Mouse (Mus musculus): Measurements from ENCODE around the gene Kdm4a. TPM values are rescaled to one million over a fixed set of nuclear protein-coding genes. Genes with fewer than 3 reads are reported as not detected.

Gene Kdm4a
- polyA plus RNA-seq, 1 experiment from 2014 or later = 53.8 TPM

DNA sequence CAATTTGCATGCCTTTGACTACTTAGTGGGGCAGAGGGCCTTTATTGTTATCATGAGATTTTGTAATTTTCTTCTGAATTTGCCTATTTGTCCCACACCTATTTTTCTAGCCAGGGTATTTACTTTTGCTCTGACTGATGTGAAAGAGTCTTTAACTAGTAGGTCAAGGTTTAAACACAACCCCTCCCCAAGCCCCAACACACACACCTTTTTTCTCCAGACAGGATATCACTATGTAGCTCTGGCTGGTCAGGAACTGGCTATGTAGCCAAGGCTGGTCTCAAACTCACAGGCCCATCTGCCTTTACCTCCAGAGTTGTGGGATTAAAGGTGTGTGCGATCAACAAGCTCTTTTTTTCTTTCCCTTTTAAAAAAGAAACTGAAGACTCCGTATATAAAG, 19.2 kb upstream of the Kdm4a start:
- WGBS = 90% methylated on average over 2 of the region's 2 CpGs

DNA sequence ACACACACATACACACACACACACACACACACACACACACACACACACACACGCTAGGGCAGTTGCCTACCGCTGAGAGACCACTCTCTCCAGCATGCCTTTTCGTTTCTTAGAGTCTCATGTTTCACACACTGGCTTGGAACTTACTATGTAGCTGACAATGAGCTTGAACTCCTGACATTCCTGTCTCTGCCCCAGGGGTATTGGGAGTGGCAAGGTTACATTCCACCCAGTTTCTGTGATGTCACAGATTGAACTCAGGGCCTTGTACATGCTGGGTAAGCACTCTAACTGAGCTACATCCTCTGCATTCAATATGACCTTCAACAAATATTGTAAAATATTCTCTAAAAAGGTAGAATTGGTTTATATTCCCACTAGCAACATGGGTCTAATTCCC, 18.8 kb upstream of the Kdm4a start:
- Histone ChIP-seq H3K4me1 (no peaks in the 10 kb centered on the region), H3K9ac (no peak overlapping the region), H3K4me2 (no peak overlapping the region), H3K4me3 (no peak overlapping the region), H3K36me3 (replicated peaks) (no peaks in the 10 kb centered on the region), H3K27ac (no peak overlapping the region), H3K9me3 (no peaks in the 10 kb centered on the region), H3K27me3 (replicated peaks) (no peaks in the 10 kb centered on the region)
- WGBS = 79% methylated on average over 3 of the region's 3 CpGs
- ATAC-seq (replicated peaks) = no peak

More for the DNA sequence above, 19.2 kb upstream of the Kdm4a start:
- Histone ChIP-seq H3K4me1 (no peaks in the 10 kb centered on the region), H3K9ac (no peak overlapping the region), H3K27ac (no peak overlapping the region), H3K4me2 (no peak overlapping the region), H3K27me3 (replicated peaks) (no peaks in the 10 kb centered on the region), H3K36me3 (replicated peaks) (no peaks in the 10 kb centered on the region), H3K9me3 (no peaks in the 10 kb centered on the region), H3K4me3 (no peak overlapping the region)
- ATAC-seq (replicated peaks) = no peak

- no peak for ATAC-seq (replicated peaks)
These were observed 16.3 kb upstream of the Kdm4a start for GRCm38 (mm10) chr4:118196185-118196584.

DNA sequence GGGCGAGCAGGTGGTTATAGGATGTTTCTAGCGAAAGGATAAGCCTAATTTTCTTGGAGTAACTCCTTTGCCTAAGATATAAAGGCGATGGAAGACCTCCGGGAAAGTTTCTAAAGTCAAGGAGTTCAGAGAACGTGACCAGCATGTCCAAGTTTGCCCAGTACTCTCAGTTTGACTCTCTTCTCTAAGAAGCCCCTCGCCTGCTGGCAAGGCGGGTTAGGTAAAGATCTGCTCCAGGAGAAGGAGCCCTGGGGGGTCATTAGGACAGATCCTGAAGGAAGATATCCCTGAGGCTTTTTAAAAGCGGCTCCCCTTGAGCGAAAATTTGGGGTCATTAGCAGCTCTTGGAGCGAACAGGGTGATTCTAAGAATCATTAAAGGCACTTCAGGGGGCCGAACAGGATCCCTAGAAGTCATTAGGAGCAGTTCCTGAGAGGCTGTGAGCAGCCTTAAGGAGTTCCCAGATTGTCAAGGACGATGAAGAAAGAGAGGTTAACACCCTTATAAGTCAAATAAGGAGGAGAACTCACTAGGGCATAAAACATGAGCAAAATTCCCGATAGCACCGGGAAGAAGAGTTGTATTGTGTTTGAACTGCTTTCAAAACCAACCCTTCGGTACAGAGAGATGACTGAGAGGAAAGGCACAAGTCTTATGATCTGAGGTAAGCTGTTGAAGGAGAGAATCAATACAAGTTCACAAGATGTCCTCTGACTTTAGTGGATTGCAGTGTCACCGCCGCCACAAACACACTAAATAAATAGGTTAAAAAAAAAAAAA, 648 bp upstream of the Kdm4a start:
- peak overlapping the region; percentile 73 for H3K4me2 ChIP-seq
- H3K36me3 ChIP-seq (replicated peaks) = peaks cover 16% of the 10 kb centered on the region
- peak; percentile 5 for ATAC-seq (replicated peaks)
- peaks cover 16% of the 10 kb centered on the region for H3K4me1 ChIP-seq
- peak overlapping the region; percentile 46 for H3K9ac ChIP-seq
- H3K4me3 ChIP-seq = peak overlapping the region; percentile 78
- WGBS = 12% methylated on average over 17 of the region's 17 CpGs
- H3K9me3 ChIP-seq = no peaks in the 10 kb centered on the region
- no peaks in the 10 kb centered on the region for H3K27me3 ChIP-seq (replicated peaks)
- peak overlapping the region; percentile 99 for H3K27ac ChIP-seq

More at GRCm38 (mm10) chr4:118196185-118196584, 16.3 kb upstream of the Kdm4a start:
- no peaks in the 10 kb centered on the region for H3K27me3 ChIP-seq (replicated peaks)
- H3K4me1 ChIP-seq = no peaks in the 10 kb centered on the region
- H3K9ac ChIP-seq = no peak overlapping the region
- H3K36me3 ChIP-seq (replicated peaks) = no peaks in the 10 kb centered on the region
- H3K4me2 ChIP-seq = no peak overlapping the region
- H3K4me3 ChIP-seq = no peak overlapping the region
- no peak overlapping the region for H3K27ac ChIP-seq
- 93% methylated on average over 10 of the region's 10 CpGs for WGBS
- H3K9me3 ChIP-seq = no peaks in the 10 kb centered on the region

DNA sequence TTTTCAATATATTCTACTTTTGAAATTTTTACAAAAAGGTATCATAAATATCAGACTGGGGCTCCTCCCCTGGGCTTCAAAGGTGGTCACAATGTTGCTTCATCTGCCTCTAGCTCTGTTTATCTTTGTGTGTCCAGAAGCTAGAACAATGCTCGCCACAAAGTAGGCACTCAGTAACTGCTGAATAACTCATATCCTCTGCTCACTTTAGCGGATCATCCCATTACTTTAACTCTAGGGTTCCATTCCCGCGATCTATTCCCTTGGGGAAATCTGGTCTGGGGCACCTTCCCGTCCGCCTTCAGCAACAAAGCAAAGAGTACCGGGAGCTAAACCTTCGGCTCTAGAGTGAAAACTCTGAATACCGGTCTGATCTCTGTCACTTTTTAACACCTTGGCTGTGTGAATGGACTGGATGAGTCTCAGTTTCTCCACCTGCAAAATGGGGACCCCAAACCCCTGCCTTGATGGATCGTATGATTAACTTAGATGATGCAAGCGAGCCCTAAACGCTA, 834 bp downstream of the Kdm4a start:
- Histone ChIP-seq H3K36me3 (replicated peaks) (peaks cover 29% of the 10 kb centered on the region), H3K9ac (peak overlapping the region; percentile 78), H3K4me3 (peak overlapping the region; percentile 78), H3K4me2 (peak overlapping the region; percentile 73), H3K9me3 (no peaks in the 10 kb centered on the region), H3K27me3 (replicated peaks) (no peaks in the 10 kb centered on the region), H3K4me1 (peaks cover 16% of the 10 kb centered on the region), H3K27ac (peak overlapping the region; percentile 99)
- no peak for ATAC-seq (replicated peaks)
- WGBS = 1% methylated on average over 12 of the region's 12 CpGs

- H3K27me3 ChIP-seq (replicated peaks) = no peaks in the 10 kb centered on the region
- WGBS = 92% methylated on average over 12 of the region's 12 CpGs
- no peak overlapping the region for H3K27ac ChIP-seq
- no peaks in the 10 kb centered on the region for H3K9me3 ChIP-seq
- H3K4me1 ChIP-seq = no peaks in the 10 kb centered on the region
- H3K4me2 ChIP-seq = no peak overlapping the region
- no peak overlapping the region for H3K9ac ChIP-seq
- H3K4me3 ChIP-seq = no peak overlapping the region
- peaks cover 86% of the 10 kb centered on the region for H3K36me3 ChIP-seq (replicated peaks)
- no peak for ATAC-seq (replicated peaks)
These were observed 7.4 kb downstream of the Kdm4a start for GRCm38 (mm10) chr4:118172461-118172860.

DNA sequence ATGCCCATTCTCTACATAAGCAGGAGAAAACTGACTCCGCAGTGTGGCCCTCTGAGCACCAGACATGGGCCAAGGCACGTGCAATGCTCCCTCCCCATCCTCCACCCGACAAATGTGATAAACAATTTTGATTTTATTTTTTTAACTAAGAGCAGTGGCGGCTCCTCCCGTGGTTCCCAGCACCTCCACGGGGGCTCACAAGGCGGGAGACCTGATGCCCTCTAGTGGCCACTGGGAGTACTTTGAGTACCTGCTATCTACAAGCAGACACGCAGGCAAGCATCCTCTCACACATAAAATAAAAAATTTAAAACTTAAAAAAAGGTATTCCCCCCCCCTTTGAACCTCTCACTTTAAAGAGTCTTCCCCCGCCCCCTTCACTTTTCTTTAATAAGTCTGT, 8.8 kb downstream of the Kdm4a start:
- no peak overlapping the region for H3K4me2 ChIP-seq
- WGBS = 90% methylated on average over 9 of the region's 9 CpGs
- no peak for ATAC-seq (replicated peaks)

DNA sequence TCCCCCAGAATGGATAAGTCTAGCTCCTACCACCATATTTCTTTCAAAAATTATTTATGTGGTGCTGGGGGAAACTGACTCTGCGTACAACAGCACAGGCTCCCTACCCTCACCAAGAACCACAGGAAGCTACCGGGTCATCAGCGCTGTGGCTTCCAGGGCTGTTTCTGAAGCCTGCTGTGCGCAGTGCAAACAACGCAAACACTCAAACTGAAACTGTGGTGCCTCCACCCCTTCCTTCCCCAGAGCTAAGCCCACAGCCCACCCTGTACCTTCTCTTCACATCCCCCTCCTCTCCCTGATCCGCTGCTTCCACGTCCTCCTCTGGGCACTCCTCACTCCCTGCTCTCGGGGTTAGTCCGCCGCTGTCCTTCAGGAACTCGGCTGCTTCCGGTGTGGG, 17.7 kb downstream of the Kdm4a start:
- H3K27me3 ChIP-seq (replicated peaks) = no peaks in the 10 kb centered on the region
- no peak overlapping the region for H3K27ac ChIP-seq
- ATAC-seq (replicated peaks) = no peak
- peaks cover 83% of the 10 kb centered on the region for H3K36me3 ChIP-seq (replicated peaks)
- no peak overlapping the region for H3K4me3 ChIP-seq
- H3K4me2 ChIP-seq = no peak overlapping the region
- H3K9ac ChIP-seq = no peak overlapping the region
- WGBS = 92% methylated on average over 12 of the region's 12 CpGs
- H3K4me1 ChIP-seq = no peaks in the 10 kb centered on the region
- no peaks in the 10 kb centered on the region for H3K9me3 ChIP-seq

More for the DNA sequence above, 8.8 kb downstream of the Kdm4a start:
- Histone ChIP-seq H3K27ac (no peak overlapping the region), H3K36me3 (replicated peaks) (peaks cover 88% of the 10 kb centered on the region), H3K27me3 (replicated peaks) (no peaks in the 10 kb centered on the region), H3K4me1 (no peaks in the 10 kb centered on the region), H3K9me3 (no peaks in the 10 kb centered on the region), H3K9ac (no peak overlapping the region), H3K4me3 (no peak overlapping the region)

DNA sequence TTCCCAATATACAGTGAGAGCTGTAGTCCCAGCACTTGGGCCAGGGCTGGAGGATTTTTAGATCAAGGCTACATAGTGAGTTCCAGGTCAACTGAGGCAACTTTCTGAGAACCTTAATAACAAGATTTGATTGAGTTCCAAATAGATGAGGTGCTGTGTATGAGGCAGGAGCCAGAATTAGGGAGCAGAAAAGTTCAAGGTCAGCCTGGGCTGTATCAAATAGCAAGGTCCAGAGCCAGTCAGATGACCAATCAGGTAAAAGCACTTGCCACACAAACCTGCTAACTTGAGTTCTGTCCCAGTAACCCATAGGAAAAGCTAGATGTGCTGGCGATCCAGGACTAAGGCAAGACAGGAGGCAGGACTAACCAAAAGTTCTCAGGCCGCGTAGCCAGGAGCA, 22.2 kb downstream of the Kdm4a start:
- ATAC-seq (replicated peaks) = no peak
- no peak overlapping the region for H3K4me3 ChIP-seq
- H3K9me3 ChIP-seq = no peaks in the 10 kb centered on the region
- H3K27me3 ChIP-seq (replicated peaks) = no peaks in the 10 kb centered on the region
- no peak overlapping the region for H3K9ac ChIP-seq
- H3K4me1 ChIP-seq = no peaks in the 10 kb centered on the region
- H3K27ac ChIP-seq = no peak overlapping the region
- H3K4me2 ChIP-seq = no peak overlapping the region
- H3K36me3 ChIP-seq (replicated peaks) = peaks cover 66% of the 10 kb centered on the region
- 100% methylated on average over 3 of the region's 3 CpGs for WGBS

GRCm38 (mm10) chr4:118156559-118156958, 23.3 kb downstream of the Kdm4a start:
- no peaks in the 10 kb centered on the region for H3K4me1 ChIP-seq
- H3K4me3 ChIP-seq = no peak overlapping the region
- H3K9me3 ChIP-seq = no peaks in the 10 kb centered on the region
- 78% methylated on average over 15 of the region's 15 CpGs for WGBS
- no peak overlapping the region for H3K9ac ChIP-seq
- H3K27me3 ChIP-seq (replicated peaks) = no peaks in the 10 kb centered on the region
- H3K36me3 ChIP-seq (replicated peaks) = peaks cover 66% of the 10 kb centered on the region
- ATAC-seq (replicated peaks) = no peak
- no peak overlapping the region for H3K4me2 ChIP-seq
- no peak overlapping the region for H3K27ac ChIP-seq

- peaks cover 52% of the 10 kb centered on the region for H3K36me3 ChIP-seq (replicated peaks)
These were observed 25.0 kb downstream of the Kdm4a start for GRCm38 (mm10) chr4:118154889-118155288.

DNA sequence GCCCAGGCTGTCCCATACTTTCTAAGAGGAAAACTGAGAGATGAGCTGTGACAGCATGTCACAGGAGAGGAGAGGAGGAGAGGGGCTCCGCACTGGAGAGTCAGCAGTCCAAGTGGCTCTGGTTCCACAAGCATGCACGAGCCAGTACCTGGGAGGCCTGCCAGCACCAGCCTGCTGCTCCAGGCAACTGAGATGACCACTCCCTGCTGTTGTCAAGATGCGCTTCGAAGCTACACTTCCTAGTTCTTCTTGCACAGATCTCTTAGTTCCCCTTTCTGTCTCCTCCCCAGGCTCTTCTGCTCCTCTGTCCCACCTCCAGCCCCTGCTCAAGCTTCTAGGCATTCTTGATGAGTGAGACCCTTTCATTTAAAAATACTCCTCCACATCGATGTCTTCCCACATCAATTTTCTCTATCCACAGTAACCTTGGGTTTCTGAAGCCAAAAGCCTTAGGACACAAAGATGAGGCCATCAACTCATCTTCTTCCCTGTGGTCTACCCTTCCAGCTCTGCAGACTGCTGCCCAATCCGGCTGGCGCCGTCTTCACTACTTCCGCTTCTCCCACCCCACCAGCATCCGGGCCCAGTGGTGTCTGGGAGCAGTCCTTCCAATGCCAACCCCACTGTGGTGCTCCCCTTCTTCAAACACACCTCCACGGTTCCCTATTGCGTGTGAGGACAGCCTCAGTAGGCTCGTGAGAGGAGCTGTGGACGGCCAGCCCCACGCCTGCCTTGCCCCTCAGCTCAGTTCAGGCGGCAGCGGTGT, 27.6 kb downstream of the Kdm4a start:
- Histone ChIP-seq H3K4me1 (no peaks in the 10 kb centered on the region), H3K36me3 (replicated peaks) (peaks cover 47% of the 10 kb centered on the region), H3K9ac (no peak overlapping the region), H3K4me2 (no peak overlapping the region), H3K27me3 (replicated peaks) (no peaks in the 10 kb centered on the region), H3K4me3 (no peak overlapping the region), H3K27ac (no peak overlapping the region), H3K9me3 (no peaks in the 10 kb centered on the region)
- 95% methylated on average over 17 of the region's 17 CpGs for WGBS
- no peak for ATAC-seq (replicated peaks)

More at GRCm38 (mm10) chr4:118154889-118155288, 25.0 kb downstream of the Kdm4a start:
- Histone ChIP-seq H3K27ac (no peak overlapping the region), H3K4me3 (no peak overlapping the region), H3K27me3 (replicated peaks) (no peaks in the 10 kb centered on the region), H3K4me2 (no peak overlapping the region), H3K9ac (no peak overlapping the region), H3K9me3 (no peaks in the 10 kb centered on the region), H3K4me1 (no peaks in the 10 kb centered on the region)
- 96% methylated on average over 5 of the region's 5 CpGs for WGBS
- no peak for ATAC-seq (replicated peaks)

All from midbrain, embryonic 15.5 days (tissue).